ENCODE assay signal across 8 mouse cellular contexts in the genomic region with DNA sequence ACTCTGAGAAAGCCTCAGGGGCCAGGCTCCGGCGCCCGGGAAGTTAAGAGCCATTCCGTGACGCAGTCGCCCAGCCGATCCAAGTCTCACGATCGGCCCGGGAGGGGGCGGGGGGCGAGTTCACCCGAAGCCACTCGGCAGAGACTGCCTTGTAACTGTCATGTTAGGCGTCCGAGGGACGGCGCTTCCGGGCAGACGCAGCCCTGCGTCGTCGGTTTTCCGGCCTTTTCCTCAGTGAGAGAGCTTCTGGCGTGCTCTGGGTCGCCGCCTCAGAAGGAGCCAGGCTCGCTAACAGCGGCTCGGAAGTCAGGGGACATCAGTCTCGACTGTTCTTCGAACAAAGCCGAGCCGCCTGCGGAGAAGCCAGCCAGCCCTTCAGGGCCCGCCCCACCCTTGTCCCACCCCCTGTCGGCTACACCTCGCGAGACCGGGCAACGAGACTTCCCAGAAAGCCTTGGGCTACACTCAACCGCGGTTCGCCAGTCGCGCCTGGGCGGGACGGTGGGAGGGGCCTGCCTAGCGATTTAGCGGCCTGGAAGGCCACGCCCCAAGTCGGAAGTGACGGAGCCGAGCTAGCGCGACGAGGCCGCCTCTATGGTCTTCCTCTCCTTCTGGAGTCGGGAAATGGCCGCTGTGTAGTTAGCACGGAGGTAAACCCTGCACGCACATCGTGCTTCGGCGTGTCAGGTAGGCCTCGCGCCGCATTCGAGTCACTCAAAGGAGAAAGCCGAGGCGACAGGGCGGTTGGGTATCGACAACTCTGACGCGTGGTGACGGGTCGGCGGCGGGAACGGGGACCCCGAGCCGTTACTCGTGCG. TPM values are rescaled to one million over a fixed set of nuclear protein-coding genes. Genes with fewer than 3 reads are reported as not detected.
A peak's percentile ranks its signal among the peaks of the same experiment; 100 is the strongest.
DNase-seq lines count a peak whose midpoint lies in the region; ATAC-seq and TF ChIP-seq lines count a peak whose summit lies in the region.

Gene Bclaf1, plus strand, starts transcription at position 552 of the 818 bp plus-strand sequence.

- peak within 1 kb of the TSS; percentile 81 for H3K4me3 ChIP-seq in embryonic facial prominence, embryonic 13.5 days
- H3K4me3 ChIP-seq in kidney, adult 2 months (ENCODE audit: insufficient read depth, low read depth, low read length), result peak within 1 kb of the TSS; percentile 94
- peak within 1 kb of the TSS; percentile 76 for H3K4me3 ChIP-seq in limb, embryonic 12.5 days (replicated peaks)
- H3K4me3 ChIP-seq in midbrain, embryonic 15.5 days, result peak within 1 kb of the TSS; percentile 86
- H3K4me3 ChIP-seq in spleen, adult 2 months (ENCODE audit: extremely low read depth, insufficient read depth, insufficient read length), result peak within 1 kb of the TSS; percentile 94

- peak within 1 kb of the TSS; percentile 100 for H3K27ac ChIP-seq in embryonic facial prominence, embryonic 13.5 days
- peak within 1 kb of the TSS; percentile 98 for H3K27ac ChIP-seq in kidney, adult 2 months (ENCODE audit: insufficient read depth, low read depth, low read length)
- peak within 1 kb of the TSS; percentile 99 for H3K27ac ChIP-seq in limb, embryonic 12.5 days
- H3K27ac ChIP-seq in midbrain, embryonic 15.5 days, result peak within 1 kb of the TSS; percentile 100
- peak within 1 kb of the TSS; percentile 100 for H3K27ac ChIP-seq in spleen, adult 2 months (ENCODE audit: insufficient read depth, low read length)

- no peak for TF ChIP-seq CTCF in kidney, adult 2 months (conservative IDR thresholded peaks at IDR 0.05; ENCODE audit: insufficient read depth, insufficient read length, low read depth, low read length)
- TF ChIP-seq CTCF in spleen, adult 2 months (IDR thresholded peaks at IDR 0.05; ENCODE audit: extremely low read depth, insufficient read depth, insufficient read length, insufficient replicate concordance), result no peak

- peak; percentile 98 for DNase-seq in 3134 (ENCODE audit: extremely low read depth, insufficient read length, low spot score)
- DNase-seq in adrenal gland, postnatal 36 days, result peak; percentile 100
- DNase-seq in heart, adult 18-20 months, result peak; percentile 100
- DNase-seq in kidney, adult 2 months, result peak; percentile 100
- peak; percentile 99 to 100 for DNase-seq in spleen, adult 2 months (ENCODE audit: low read depth in 1 of 2, low spot score in 2 of 2)

- no peaks in the 10 kb centered on the region for H3K9me3 ChIP-seq in embryonic facial prominence, embryonic 13.5 days
- no peaks in the 10 kb centered on the region for H3K9me3 ChIP-seq in limb, embryonic 12.5 days
- H3K9me3 ChIP-seq in midbrain, embryonic 15.5 days, result no peaks in the 10 kb centered on the region

- peak within 1 kb of the TSS; percentile 96 for H3K9ac ChIP-seq in embryonic facial prominence, embryonic 13.5 days
- peak within 1 kb of the TSS; percentile 89 for H3K9ac ChIP-seq in limb, embryonic 12.5 days (replicated peaks)
- peak within 1 kb of the TSS; percentile 91 for H3K9ac ChIP-seq in midbrain, embryonic 15.5 days

- no peaks in the 10 kb centered on the region for H3K27me3 ChIP-seq in embryonic facial prominence, embryonic 13.5 days
- no peaks in the 10 kb centered on the region for H3K27me3 ChIP-seq in kidney, adult 2 months (replicated peaks; ENCODE audit: control insufficient read depth, insufficient read depth, low read length)
- H3K27me3 ChIP-seq in limb, embryonic 12.5 days, result no peaks in the 10 kb centered on the region
- H3K27me3 ChIP-seq in midbrain, embryonic 15.5 days (replicated peaks), result no peaks in the 10 kb centered on the region
- H3K27me3 ChIP-seq in spleen, adult 2 months (ENCODE audit: control insufficient read depth, insufficient read depth, low read length), result no peaks in the 10 kb centered on the region

- peak; percentile 74 for TF ChIP-seq POLR2A in kidney, adult 2 months (IDR thresholded peaks at IDR 0.05; ENCODE audit: low read depth, low read length)
- peak; percentile 86 for TF ChIP-seq POLR2A in spleen, adult 2 months (IDR thresholded peaks at IDR 0.05; ENCODE audit: low read depth, low read length)

- H3K4me1 ChIP-seq in embryonic facial prominence, embryonic 13.5 days, result peaks cover 16% of the 10 kb centered on the region
- peaks cover 5% of the 10 kb centered on the region for H3K4me1 ChIP-seq in kidney, adult 2 months (ENCODE audit: control insufficient read depth, insufficient read depth, low read length)
- H3K4me1 ChIP-seq in limb, embryonic 12.5 days (replicated peaks), result peaks cover 15% of the 10 kb centered on the region
- H3K4me1 ChIP-seq in midbrain, embryonic 15.5 days, result peaks cover 21% of the 10 kb centered on the region
- H3K4me1 ChIP-seq in spleen, adult 2 months (ENCODE audit: control insufficient read depth, insufficient read depth, insufficient read length), result peaks cover 3% of the 10 kb centered on the region; the same call in 1 of the 2 replicates

- peak; percentile 98 for ATAC-seq in embryonic facial prominence, embryonic 13.5 days (ENCODE audit: insufficient number of reproducible peaks, insufficient read depth, low FRiP score, low TSS enrichment, low read depth)
- peak; percentile 98 for ATAC-seq in limb, embryonic 12.5 days (ENCODE audit: insufficient number of reproducible peaks, insufficient read depth, low FRiP score, low TSS enrichment, low read depth)
- peak; percentile 98 for ATAC-seq in midbrain, embryonic 15.5 days (replicated peaks)

- no peaks in the 10 kb centered on the region for H3K36me3 ChIP-seq in embryonic facial prominence, embryonic 13.5 days
- no peaks in the 10 kb centered on the region for H3K36me3 ChIP-seq in kidney, adult 2 months (ENCODE audit: control insufficient read depth, insufficient read depth, low read length)
- no peaks in the 10 kb centered on the region for H3K36me3 ChIP-seq in limb, embryonic 12.5 days
- H3K36me3 ChIP-seq in midbrain, embryonic 15.5 days (replicated peaks), result no peaks in the 10 kb centered on the region
- H3K36me3 ChIP-seq in spleen, adult 2 months (ENCODE audit: control insufficient read depth, insufficient read depth, low read length), result no peaks in the 10 kb centered on the region

- under 1% methylated on average over 84 of the region's 84 CpGs for WGBS in embryonic facial prominence, embryonic 13.5 days
- under 1% methylated on average over 84 of the region's 84 CpGs for WGBS in kidney, adult 2 months
- under 1% methylated on average over 84 of the region's 84 CpGs for WGBS in limb, embryonic 12.5 days
- WGBS in midbrain, embryonic 15.5 days, result under 1% methylated on average over 82 of the region's 84 CpGs
- under 1% methylated on average over 84 of the region's 84 CpGs for WGBS in spleen, adult 2 months

- H3K4me2 ChIP-seq in embryonic facial prominence, embryonic 13.5 days, result peak within 1 kb of the TSS; percentile 71
- H3K4me2 ChIP-seq in limb, embryonic 12.5 days, result peak within 1 kb of the TSS; percentile 64
- peak within 1 kb of the TSS; percentile 65 for H3K4me2 ChIP-seq in midbrain, embryonic 15.5 days

RNA-seq across cellular contexts. Expression of gene Bclaf1, which starts in this region (rescaled TPM):
- total RNA-seq in adrenal gland, postnatal 36 days (2021), result 100 to 1,000 TPM in 1 of 2 experiments, 10 to 100 TPM in 1; 99.1 to 112 TPM
- 147 and 153 TPM in 2 replicates for polyA plus RNA-seq in embryonic facial prominence, embryonic 13.5 days (2015; fragmentation: Nextera tagmentation; extraction: Ambion mirVana)
- total RNA-seq in heart, adult 18-20 months (2021), result 10 to 100 TPM; 38.5 to 55.4 TPM
- polyA plus RNA-seq in kidney, adult 2 months (2012; rRNA removed), result 11.3 and 13.5 TPM in 2 replicates
- 157 and 167 TPM in 2 replicates for polyA plus RNA-seq in limb, embryonic 12.5 days (2016; fragmentation: Nextera tagmentation; extraction: Ambion mirVana)
- polyA plus RNA-seq in midbrain, embryonic 15.5 days (2015; fragmentation: Nextera tagmentation; extraction: Ambion mirVana), result 121 and 122 TPM in 2 replicates
- 9.4 and 11.5 TPM in 2 replicates for polyA plus RNA-seq in spleen, adult 2 months (2012; rRNA removed)

Comparison
In these comparisons a context has a peak if more than half of its experiments do, and no peak if none do; other contexts are left out.
1. Peak in every context shown above with its lines: DNase-seq, ATAC-seq, H3K4me3 ChIP-seq and H3K27ac ChIP-seq.